Mouse (Mus musculus): ENCODE measurements around the gene Olfr288. TPM values are rescaled to one million over a fixed set of nuclear protein-coding genes. Genes with fewer than 3 reads are reported as not detected.

Gene Olfr288
- total RNA-seq, 2 experiments from 2014 or later: not detected

Other genes with a start within 250 kb of the Olfr288 start
- 10 to 100 TPM; 33.2 to 34.9 TPM for gene Tmem106c, start 231.3 kb downstream of the Olfr288 start, total RNA-seq (2021)
- under 1 TPM; 0.86 to 0.91 TPM for gene Col2a1, start 190.8 kb downstream of the Olfr288 start, total RNA-seq (2021)
- 100 to 1,000 TPM; 399 to 431 TPM for gene Pfkm, start 103.0 kb downstream of the Olfr288 start, total RNA-seq (2021)
- gene Senp1, start 101.8 kb downstream of the Olfr288 start, total RNA-seq (2021): 10 to 100 TPM; 11.7 to 11.8 TPM
- 10 to 100 TPM; 49.5 to 53.6 TPM for gene Asb8, start 29.9 kb downstream of the Olfr288 start, total RNA-seq (2021)
- 10 to 100 TPM; 22.5 to 23.2 TPM for gene Ccdc184, start 28.4 kb downstream of the Olfr288 start, total RNA-seq (2021)
- gene Gm44579, start 25.4 kb upstream of the Olfr288 start, total RNA-seq (2021): under 1 TPM in 1 of 2 experiments, not detected in 1; 0.37 TPM
- gene Olfr287, start 25.5 kb upstream of the Olfr288 start, total RNA-seq (2021): 1 to 10 TPM; 3.9 to 4.9 TPM
- gene Olfr286, start 38.9 kb upstream of the Olfr288 start, total RNA-seq (2021): not detected
- not detected for gene H1fnt, start 61.8 kb upstream of the Olfr288 start, total RNA-seq (2021)
- 1 to 10 TPM; 6.6 to 7.1 TPM for gene Zfp641, start 100.6 kb upstream of the Olfr288 start, total RNA-seq (2021)
- not detected for gene Olfr285, start 121.8 kb upstream of the Olfr288 start, total RNA-seq (2021)
- not detected for gene Olfr284, start 145.4 kb upstream of the Olfr288 start, total RNA-seq (2021)
- gene Olfr283, start 185.4 kb upstream of the Olfr288 start, total RNA-seq (2021): not detected
- gene Olfr282, start 235.7 kb upstream of the Olfr288 start, total RNA-seq (2021): not detected

Data from left cerebral cortex, adult 18-20 months (tissue).